Comparison of ENCODE assay signal across 18 mouse cellular contexts in the genomic region with DNA sequence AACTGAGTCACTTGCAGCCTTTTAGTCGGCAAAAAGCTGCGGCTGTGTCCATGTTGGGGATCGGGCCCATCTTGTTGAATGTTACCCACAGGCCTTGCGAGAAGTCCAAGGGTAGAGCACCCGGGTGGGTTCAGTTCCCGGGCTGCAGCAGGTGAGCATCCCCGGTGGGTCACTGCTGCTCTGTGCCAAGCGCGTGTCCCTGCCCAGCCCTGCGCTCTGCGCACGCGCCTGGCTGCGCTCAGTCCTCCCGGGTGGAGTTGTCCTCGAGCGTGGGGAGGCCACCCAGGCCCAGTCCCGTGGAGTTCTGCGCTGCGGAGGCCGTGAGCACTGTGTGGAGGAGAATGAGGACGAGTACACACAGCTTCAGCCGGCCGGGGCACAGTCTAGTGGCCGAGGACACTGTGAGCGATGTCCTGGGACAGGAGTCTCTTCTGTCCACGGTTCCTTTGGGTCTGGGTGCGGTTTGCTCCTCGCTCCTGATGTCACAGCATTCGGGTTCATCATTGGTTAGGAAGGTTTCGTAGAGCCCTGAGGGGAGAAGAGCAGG.
DNase-seq lines count a peak whose midpoint lies in the region; ATAC-seq and TF ChIP-seq lines count a peak whose summit lies in the region.
"Had no signal": no experiment of that assay in that cellular context is flagged by ENCODE, and none has a peak within 500 bp of the region (broad histone marks: within the 10 kb centered on the region; RNA-seq: fewer than 3 reads in every experiment).

No protein-coding gene starts in this region.

- peak; percentile 36; the same call in 1 of the 2 replicates for ATAC-seq in lung, embryonic 16.5 days (ENCODE audit: low read depth)
- peak; percentile 13; the same call in 1 of the 2 replicates for ATAC-seq in midbrain, postnatal 0 days (ENCODE audit: low FRiP score)
- ATAC-seq: liver, embryonic 12.5 days had no signal

- no peak overlapping the region for H3K9ac ChIP-seq in lung, embryonic 16.5 days (ENCODE audit: low read length)
- no peak overlapping the region for H3K9ac ChIP-seq in midbrain, postnatal 0 days (replicated peaks; ENCODE audit: low read length, poor library complexity, severe bottlenecking)
- H3K9ac ChIP-seq: limb, embryonic 12.5 days; liver, embryonic 12.5 days had no signal

- H3K4me1 ChIP-seq in lung, embryonic 16.5 days (replicated peaks; ENCODE audit: control insufficient read depth, insufficient read depth, low read length): no peaks in the 10 kb centered on the region
- no peaks in the 10 kb centered on the region for H3K4me1 ChIP-seq in midbrain, postnatal 0 days (ENCODE audit: insufficient read depth, low read length)
- H3K4me1 ChIP-seq: liver, embryonic 12.5 days had no signal

- no peak overlapping the region for H3K27ac ChIP-seq in lung, embryonic 16.5 days (ENCODE audit: low read length)
- no peak overlapping the region for H3K27ac ChIP-seq in midbrain, postnatal 0 days (ENCODE audit: low read depth, low read length)
- H3K27ac ChIP-seq: heart, adult 2 months; limb, embryonic 12.5 days; liver, embryonic 12.5 days had no signal

- no peaks in the 10 kb centered on the region for H3K36me3 ChIP-seq in lung, embryonic 16.5 days (ENCODE audit: control insufficient read depth, insufficient read depth, low read length)
- no peaks in the 10 kb centered on the region for H3K36me3 ChIP-seq in midbrain, postnatal 0 days (ENCODE audit: insufficient read depth, low read length)
- H3K36me3 ChIP-seq: G1E; limb, embryonic 12.5 days; liver, embryonic 12.5 days had no signal

- intact Hi-C loops in heart, postnatal 25 days (cut with DNase I): no loop called here

- WGBS in lung, embryonic 16.5 days: 91% methylated on average over 31 of the region's 31 CpGs
- WGBS in midbrain, postnatal 0 days: 94% methylated on average over 31 of the region's 31 CpGs

- no peaks in the 10 kb centered on the region for H3K27me3 ChIP-seq in lung, embryonic 16.5 days (ENCODE audit: control insufficient read depth, insufficient read depth, low read depth, low read length)
- no peaks in the 10 kb centered on the region for H3K27me3 ChIP-seq in midbrain, postnatal 0 days (ENCODE audit: insufficient read depth, low read length)
- H3K27me3 ChIP-seq: limb, embryonic 12.5 days; liver, embryonic 12.5 days had no signal

- no peak overlapping the region for H3K4me3 ChIP-seq in lung, embryonic 16.5 days (ENCODE audit: low read length)
- no peak overlapping the region for H3K4me3 ChIP-seq in midbrain, postnatal 0 days (ENCODE audit: low read depth, low read length)
- H3K4me3 ChIP-seq: heart, adult 2 months; limb, embryonic 12.5 days; liver, embryonic 12.5 days had no signal

- no peak overlapping the region for H3K4me2 ChIP-seq in lung, embryonic 16.5 days (ENCODE audit: low read depth, low read length)
- H3K4me2 ChIP-seq in midbrain, postnatal 0 days (ENCODE audit: low read depth, low read length, poor library complexity, severe bottlenecking): no peak overlapping the region
- H3K4me2 ChIP-seq: limb, embryonic 12.5 days; liver, embryonic 12.5 days had no signal

- H3K9me3 ChIP-seq in lung, embryonic 16.5 days (ENCODE audit: control insufficient read depth, low read length): no peaks in the 10 kb centered on the region
- H3K9me3 ChIP-seq in midbrain, postnatal 0 days (ENCODE audit: low read length): no peaks in the 10 kb centered on the region
- H3K9me3 ChIP-seq: G1E; limb, embryonic 12.5 days; liver, embryonic 12.5 days had no signal

- no peak for TF ChIP-seq CTCF in midbrain, postnatal 0 days (IDR thresholded peaks at IDR 0.05)

- peak; percentile 86 for DNase-seq in heart, adult 11 months
- no peak for DNase-seq in heart, postnatal 25 days (ENCODE audit: low spot score)
- no peak for DNase-seq in lung, postnatal 14 days
- peak; percentile 13 for DNase-seq in ZHBTc4 (ENCODE audit: low read depth, low spot score)
- DNase-seq in midbrain, postnatal 0 days (ENCODE audit: low spot score): no peak
- DNase-seq in Muller cell, postnatal 12 days (ENCODE audit: inconsistent ontology term): no peak
- DNase-seq: adrenal gland, postnatal 36 days; cerebellum, adult 2 months; cerebellum, postnatal 36 days; gastrocnemius, postnatal 10 days; heart, adult 2 months; kidney, adult 9 months; lung, adult 2 months; right cerebral cortex, adult 18-20 months had no signal

Comparison
In these comparisons a context has a peak if more than half of its experiments do, and no peak if none do; other contexts are left out.
1. DNase-seq: peak in heart, adult 11 months (single experiment) and ZHBTc4 (single experiment); none in heart, postnatal 25 days (single experiment), lung, postnatal 14 days (single experiment), midbrain, postnatal 0 days (single experiment) and Muller cell, postnatal 12 days (single experiment).